Comparison of ENCODE assay signal across 13 mouse cellular contexts in the genomic region with DNA sequence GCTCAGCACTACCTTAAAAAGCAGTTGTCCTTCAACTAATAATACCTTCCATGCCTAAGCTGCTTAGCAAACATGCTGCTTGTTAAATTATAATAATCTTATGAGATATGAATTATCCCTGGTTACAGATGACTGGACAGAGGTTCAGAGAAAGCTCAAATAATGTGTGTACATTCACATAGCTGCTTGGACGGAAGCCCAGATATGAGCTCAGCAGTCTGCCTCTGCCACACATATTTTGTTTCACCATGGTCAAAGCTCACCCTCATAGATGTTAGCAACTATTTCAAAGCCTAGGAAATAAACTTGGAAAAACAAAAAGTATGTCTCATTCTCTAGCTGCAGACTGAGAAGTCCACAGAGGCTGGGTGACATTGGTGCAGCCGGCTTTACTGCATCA.
DNase-seq lines count a peak whose midpoint lies in the region; ATAC-seq and TF ChIP-seq lines count a peak whose summit lies in the region.
"Had no signal": no experiment of that assay in that cellular context is flagged by ENCODE, and none has a peak within 500 bp of the region (broad histone marks: within the 10 kb centered on the region; RNA-seq: fewer than 3 reads in every experiment).

No protein-coding gene starts in this region.

- TF ChIP-seq POLR2A in heart, adult 2 months (IDR thresholded peaks at IDR 0.05; ENCODE audit: insufficient read depth, low read depth, low read length), result no peak

- 0 out of 2 replicates have a peak, but pooled peaks cover 4% of the 10 kb centered on the region for H3K27me3 ChIP-seq in heart, embryonic 13.5 days (replicated peaks)
- H3K27me3 ChIP-seq in heart, adult 2 months (ENCODE audit: control insufficient read depth, insufficient read depth, low read length), result no peaks in the 10 kb centered on the region
- H3K27me3 ChIP-seq: forebrain, embryonic 15.5 days had no signal

- TF ChIP-seq EP300 in heart, adult 2 months (IDR thresholded peaks at IDR 0.05; ENCODE audit: insufficient read depth, low read depth, low read length), result no peak

- no peak overlapping the region for H3K4me2 ChIP-seq in heart, embryonic 13.5 days
- H3K4me2 ChIP-seq: forebrain, embryonic 15.5 days had no signal

- no peaks in the 10 kb centered on the region for H3K9me3 ChIP-seq in heart, embryonic 13.5 days
- H3K9me3 ChIP-seq: forebrain, embryonic 15.5 days; megakaryocyte, embryonic 14.5 days had no signal

- H3K9ac ChIP-seq in heart, embryonic 13.5 days, result no peak overlapping the region
- H3K9ac ChIP-seq in heart, adult 2 months (ENCODE audit: low read depth, low read length), result no peak overlapping the region
- H3K9ac ChIP-seq: forebrain, embryonic 15.5 days had no signal

- DNase-seq in heart, adult 2 months, result no peak
- peak; percentile 12 for DNase-seq in kidney, postnatal 14 days
- no peak for DNase-seq in kidney, adult 9 months
- peak; percentile 40 for DNase-seq in retina, adult 2 months (ENCODE audit: low read depth, low spot score)
- DNase-seq in retina, postnatal 1 day, result no peak
- no peak for DNase-seq in right cerebral cortex, postnatal 14 days
- no peak for DNase-seq in heart, adult 8-10 months (ENCODE audit: low spot score)
- DNase-seq: cerebellum, adult 11-12 months; gastrocnemius, postnatal 10 days; thymus, adult 18-20 months had no signal

- H3K4me3 ChIP-seq in heart, embryonic 13.5 days, result no peak overlapping the region
- no peak overlapping the region for H3K4me3 ChIP-seq in heart, adult 2 months
- H3K4me3 ChIP-seq: forebrain, embryonic 15.5 days; megakaryocyte, embryonic 14.5 days had no signal

- peaks cover 8% of the 10 kb centered on the region for H3K4me1 ChIP-seq in heart, embryonic 13.5 days
- H3K4me1 ChIP-seq in heart, adult 2 months (ENCODE audit: control insufficient read depth, insufficient read depth, low read length), result no peaks in the 10 kb centered on the region
- H3K4me1 ChIP-seq: megakaryocyte, embryonic 14.5 days had no signal

- no peaks in the 10 kb centered on the region for H3K36me3 ChIP-seq in heart, embryonic 13.5 days
- no peaks in the 10 kb centered on the region for H3K36me3 ChIP-seq in heart, adult 2 months (ENCODE audit: control insufficient read depth, insufficient read depth, low read length)
- H3K36me3 ChIP-seq: forebrain, embryonic 15.5 days had no signal

- H3K27ac ChIP-seq in heart, embryonic 13.5 days (replicated peaks), result 0 out of 2 replicates have a peak overlapping the region, but pooled peaks have one; percentile 30
- H3K27ac ChIP-seq in heart, adult 2 months, result no peak overlapping the region
- H3K27ac ChIP-seq: forebrain, embryonic 15.5 days had no signal

- 58% methylated on average over 2 of the region's 2 CpGs for WGBS in heart, embryonic 13.5 days
- 66% methylated on average over 2 of the region's 2 CpGs for WGBS in heart, adult 2 months

- no peak for TF ChIP-seq CTCF in heart, adult 2 months (IDR thresholded peaks at IDR 0.05)

- no peak for ATAC-seq in heart, embryonic 13.5 days (ENCODE audit: extremely low read depth, insufficient number of reproducible peaks, low FRiP score, low TSS enrichment)
- ATAC-seq: forebrain, embryonic 15.5 days had no signal

- H3K79me2 ChIP-seq in heart, adult 2 months (replicated peaks; ENCODE audit: control insufficient read depth, insufficient read depth, low read length), result no peaks in the 10 kb centered on the region

- intact Hi-C loops in heart, adult 2 months (cut with DNase I), result no loop called here

Comparison
In these comparisons a context has a peak if more than half of its experiments do, and no peak if none do; other contexts are left out.
1. DNase-seq: peak in kidney, postnatal 14 days (single experiment) and retina, adult 2 months (single experiment); none in heart, adult 2 months (0 of 2), kidney, adult 9 months (single experiment), retina, postnatal 1 day (single experiment), right cerebral cortex, postnatal 14 days (single experiment) and heart, adult 8-10 months (single experiment).